Mouse (Mus musculus) thymus, adult 2 months (tissue): ENCODE results near the gene Hdac4.

ENCODE experiments used
- CTCF ChIP-seq: fragments of 200-500 bp; IDR thresholded peaks from 2 replicates; pipeline ENCODE4 v1.5.1; 2012; ENCODE audit warnings: mild to moderate bottlenecking, control low read depth, low read length, moderate library complexity, borderline replicate concordance; ENCODE audit not compliant: control insufficient read depth, poor library complexity, insufficient read depth; ENCODE audit errors: extremely low read depth
- POLR2A ChIP-seq: fragments of 200-500 bp; IDR thresholded peaks from 2 replicates; pipeline ENCODE4 v1.6.1; 2012; ENCODE audit warnings: mild to moderate bottlenecking, low read length, control low read depth, moderate library complexity; ENCODE audit not compliant: control insufficient read depth, poor library complexity, insufficient read depth; ENCODE audit errors: extremely low read depth

DNA sequence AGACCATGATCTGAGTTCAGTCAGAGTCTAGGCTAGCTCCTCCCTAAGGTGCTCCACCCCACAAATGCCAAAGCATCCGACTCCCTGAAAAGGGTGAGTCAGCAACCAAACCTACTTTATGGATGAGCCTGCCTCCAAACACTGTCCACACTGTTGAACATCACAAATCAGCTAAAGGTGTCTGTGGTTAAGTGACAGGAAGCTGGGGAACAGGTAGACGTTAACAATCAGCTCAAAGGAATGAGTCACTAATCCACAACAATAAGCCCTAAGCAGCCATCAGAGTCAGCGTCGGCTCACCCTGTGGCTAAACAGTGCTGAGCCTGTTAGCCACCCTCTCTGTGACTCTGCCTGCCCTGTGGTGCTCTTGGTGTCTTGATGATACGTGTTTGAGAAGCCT is 131.2 kb downstream of the Hdac4 start:
- no peak for TF ChIP-seq CTCF
- TF ChIP-seq POLR2A: no peak
